8 mouse cellular contexts compared by ENCODE assay signal in genomic region chr11:5739846-5740245, GRCm38 (mm10). TPM values are rescaled to one million over a fixed set of nuclear protein-coding genes. Genes with fewer than 3 reads are reported as not detected.
DNase-seq lines count a peak whose midpoint lies in the region; ATAC-seq lines count a peak whose summit lies in the region.

No protein-coding gene starts in this region.

- no peaks in the 10 kb centered on the region for H3K36me3 ChIP-seq in heart, embryonic 11.5 days (ENCODE audit: control insufficient read depth, insufficient read depth, low read length)
- no peaks in the 10 kb centered on the region for H3K36me3 ChIP-seq in liver, embryonic 13.5 days

- no peak overlapping the region; the same call in 1 of the 2 replicates for H3K27ac ChIP-seq in heart, embryonic 11.5 days (ENCODE audit: low read depth, low read length)
- H3K27ac ChIP-seq in liver, embryonic 13.5 days = peak overlapping the region; percentile 43

- peak overlapping the region; percentile 59 for H3K9ac ChIP-seq in heart, embryonic 11.5 days (ENCODE audit: low read depth, low read length)
- peak overlapping the region; percentile 99 for H3K9ac ChIP-seq in liver, embryonic 13.5 days

- WGBS in heart, embryonic 11.5 days (ENCODE audit: insufficient replicate concordance) = 67% methylated on average over 3 of the region's 3 CpGs
- WGBS in liver, embryonic 13.5 days (ENCODE audit: insufficient replicate concordance) = 62% methylated on average over 3 of the region's 3 CpGs

- DNase-seq in heart, adult 8-10 months (ENCODE audit: low spot score) = no peak
- DNase-seq in NIH3T3 (ENCODE audit: low read depth) = peak; percentile 23
- peak; percentile 37 to 42 for DNase-seq in heart, postnatal 10 days
- no peak for DNase-seq in liver, embryonic 13.5 days
- DNase-seq in right cerebral cortex, adult 18-20 months = no peak
- no peak for DNase-seq in thymus, postnatal 4 days
- no peak for DNase-seq in layer of hippocampus, postnatal 25 days (ENCODE audit: extremely low spot score in 1 of 2, low spot score in 1 of 2)

- intact Hi-C loops in heart, postnatal 10 days (cut with DNase I) = loop anchor here (2.0 kb wide), 1 partner anchor 23 kb away; the partner anchor contains the start of gene Urgcp

- H3K4me3 ChIP-seq in heart, embryonic 11.5 days (ENCODE audit: low read depth, low read length) = peak overlapping the region; percentile 92
- H3K4me3 ChIP-seq in liver, embryonic 13.5 days (replicated peaks) = peak overlapping the region; percentile 97

- no peaks in the 10 kb centered on the region for H3K27me3 ChIP-seq in heart, embryonic 11.5 days (ENCODE audit: control insufficient read depth, insufficient read depth, low read length)
- no peaks in the 10 kb centered on the region for H3K27me3 ChIP-seq in liver, embryonic 13.5 days

- H3K4me2 ChIP-seq in heart, embryonic 11.5 days = peak overlapping the region; percentile 82
- H3K4me2 ChIP-seq in liver, embryonic 13.5 days = peak overlapping the region; percentile 91

- peaks cover 19% of the 10 kb centered on the region for H3K4me1 ChIP-seq in heart, embryonic 11.5 days (ENCODE audit: control insufficient read depth, insufficient read depth, low read length)
- H3K4me1 ChIP-seq in liver, embryonic 13.5 days (replicated peaks) = peaks cover 40% of the 10 kb centered on the region

- no peak for ATAC-seq in heart, embryonic 11.5 days (replicated peaks; ENCODE audit: insufficient number of reproducible peaks, low FRiP score, low TSS enrichment)
- no peak for ATAC-seq in liver, embryonic 13.5 days (ENCODE audit: low read depth)

- no peaks in the 10 kb centered on the region for H3K9me3 ChIP-seq in heart, embryonic 11.5 days (replicated peaks; ENCODE audit: control insufficient read depth, low read length)
- no peaks in the 10 kb centered on the region for H3K9me3 ChIP-seq in liver, embryonic 13.5 days (replicated peaks)

RNA-seq across cellular contexts. Expression of gene Urgcp, which starts 22.3 kb away (rescaled TPM):
- 14.2 and 18.7 TPM in 2 replicates for polyA plus RNA-seq in heart, embryonic 11.5 days (2014; fragmentation: Nextera tagmentation; extraction: Ambion mirVana)
- 10 to 100 TPM; 57.3 to 69.8 (median 58.6) TPM for total RNA-seq in heart, adult 8-10 months (2022)
- total RNA-seq in heart, postnatal 10 days (2021) = 10 to 100 TPM; 65.6 to 68.5 TPM
- polyA plus RNA-seq in liver, embryonic 13.5 days (2015; fragmentation: Nextera tagmentation; extraction: Ambion mirVana) = 9.4 and 10.0 TPM in 2 replicates
- 10 to 100 TPM; 64.7 to 68.7 TPM for total RNA-seq in layer of hippocampus, postnatal 25 days (2021)

RNA-seq across cellular contexts. Expression of gene Mrps24, which starts 24.4 kb away (rescaled TPM):
- 174 and 184 TPM in 2 replicates for polyA plus RNA-seq in heart, embryonic 11.5 days (2014; fragmentation: Nextera tagmentation; extraction: Ambion mirVana)
- total RNA-seq in heart, adult 8-10 months (2022) = 100 to 1,000 TPM; 148 to 162 (median 150) TPM
- 100 to 1,000 TPM; 114 to 118 TPM for total RNA-seq in heart, postnatal 10 days (2021)
- 122 and 135 TPM in 2 replicates for polyA plus RNA-seq in liver, embryonic 13.5 days (2015; fragmentation: Nextera tagmentation; extraction: Ambion mirVana)
- 10 to 100 TPM; 67.7 to 79.1 TPM for total RNA-seq in layer of hippocampus, postnatal 25 days (2021)

RNA-seq across cellular contexts. Expression of gene Dbnl, which starts 48.4 kb away (rescaled TPM):
- polyA plus RNA-seq in heart, embryonic 11.5 days (2014; fragmentation: Nextera tagmentation; extraction: Ambion mirVana) = 88.3 and 90.3 TPM in 2 replicates
- 10 to 100 TPM; 26.4 to 33.1 (median 28.8) TPM for total RNA-seq in heart, adult 8-10 months (2022)
- total RNA-seq in heart, postnatal 10 days (2021) = 10 to 100 TPM; 37.4 to 40.6 TPM
- polyA plus RNA-seq in liver, embryonic 13.5 days (2015; fragmentation: Nextera tagmentation; extraction: Ambion mirVana) = 57.5 and 64.4 TPM in 2 replicates
- 10 to 100 TPM; 82.2 to 82.7 TPM for total RNA-seq in layer of hippocampus, postnatal 25 days (2021)

Comparison
In these comparisons a context has a peak if more than half of its experiments do, and no peak if none do; other contexts are left out.
1. DNase-seq: peak in NIH3T3 (single experiment) and heart, postnatal 10 days (2 of 2); none in heart, adult 8-10 months (single experiment), liver, embryonic 13.5 days (single experiment), right cerebral cortex, adult 18-20 months (single experiment), thymus, postnatal 4 days (single experiment) and layer of hippocampus, postnatal 25 days (0 of 2).